Mouse (Mus musculus) liver, embryonic 14.5 days (tissue): ENCODE measurements around the gene Atp6v1c2. TPM values are rescaled to one million over a fixed set of nuclear protein-coding genes. Genes with fewer than 3 reads are reported as not detected.

Source experiments
- ATAC-seq: fragments of 200-750 bp; cut with Nextera tagmentation; 2 replicates; pipeline ENCODE4 v1.8.0; 2017; ENCODE audit warnings: moderate number of reproducible peaks, mild to moderate bottlenecking, moderate library complexity; ENCODE audit not compliant: insufficient read depth
- DNase-seq, 3 experiments: peaks; one replicate each; pipeline ENCODE4 v3.0.0-alpha.2; 2012 to 2013; ENCODE audit warnings: low read depth in 3 of 3, low spot score in 3 of 3
- H3K27ac ChIP-seq: fragments of 300-500 bp; sonication (generic); 2 replicates; pipeline ENCODE4 v1.5.1; 2014; ENCODE audit warnings: moderate library complexity, mild to moderate bottlenecking, control low read depth, inconsistent platforms
- H3K27me3 ChIP-seq: fragments of 300-500 bp; sonication (generic); 2 replicates; pipeline ENCODE4 v1.6.1; 2014; ENCODE audit warnings: mild to moderate bottlenecking, low read length, moderate library complexity; ENCODE audit not compliant: control insufficient read depth, insufficient read depth
- H3K36me3 ChIP-seq: fragments of 300-500 bp; sonication (generic); replicated peaks from 2 replicates; pipeline ENCODE4 v1.6.1; 2014; ENCODE audit warnings: low read depth; ENCODE audit not compliant: control insufficient read depth, insufficient read depth
- H3K4me1 ChIP-seq, 2 experiments: fragments of 200-500 bp in 1 of 2; fragments of 300-500 bp in 1 of 2; sonication (generic) in 1 of 2; replicated peaks; 2 replicates each; pipeline ENCODE4 v1.6.1; 2012 to 2014; ENCODE audit warnings: antibody characterized with exemption in 1 of 2, inconsistent platforms in 1 of 2, low read length in 1 of 2; ENCODE audit not compliant: control insufficient read depth in 2 of 2, insufficient read depth in 2 of 2
- H3K4me2 ChIP-seq: fragments of 300-500 bp; sonication (generic); 2 replicates; pipeline ENCODE4 v1.6.1; 2014; ENCODE audit warnings: low read depth, mild to moderate bottlenecking, control low read depth, moderate library complexity
- H3K4me3 ChIP-seq, 2 experiments: fragments of 200-500 bp in 1 of 2; fragments of 300-500 bp in 1 of 2; sonication (generic) in 1 of 2; 2 replicates each; pipeline ENCODE4 v1.5.1; 2012 to 2014; ENCODE audit warnings: low read depth in 2 of 2, low read length in 2 of 2, mild to moderate bottlenecking in 2 of 2, control low read depth in 1 of 2, inconsistent platforms in 1 of 2, moderate library complexity in 1 of 2; ENCODE audit not compliant: insufficient read depth in 1 of 2
- H3K9ac ChIP-seq: fragments of 300-500 bp; sonication (generic); replicated peaks from 2 replicates; pipeline ENCODE4 v1.6.1; 2014; ENCODE audit warnings: mild to moderate bottlenecking, control low read depth, moderate library complexity
- H3K9me3 ChIP-seq: fragments of 300-500 bp; sonication (generic); 2 replicates; pipeline ENCODE4 v1.6.1; 2016; ENCODE audit warnings: low read length, mixed read lengths; ENCODE audit not compliant: control insufficient read depth
- CTCF ChIP-seq: IDR thresholded peaks from 2 replicates; pipeline ENCODE4 v1.5.1; 2016; ENCODE audit warnings: antibody characterized with exemption, low read depth, control low read depth
- EP300 ChIP-seq: IDR thresholded peaks from 2 replicates; pipeline ENCODE4 v1.6.1; 2016; ENCODE audit warnings: antibody characterized with exemption, low read depth
- WGBS: fragments of 180-500 bp; shearing (Covaris S2); extraction: QIAGEN DNeasy Blood & Tissue Kit; methylation state at CpG from one replicate; pipeline ENCODE4 v1.1.7; 2014; ENCODE audit not compliant: insufficient replicate concordance; 5-methylcytosine and 5-hydroxymethylcytosine counted together
- polyA plus RNA-seq, 2 experiments: library from polyadenylated mRNA; depleted of rRNA in 1 of 2; stranded (reverse) in 1 of 2; unstranded in 1 of 2; fragments of >200 nt; fragmentation: Nextera tagmentation in 1 of 2; extraction: Ambion mirVana in 1 of 2; gene quantifications; 2 replicates each; pipeline versions ENCODE4 v1.2.1 to v1.2.3; 2012 to 2014

Atp6v1c2 gene
- polyA plus RNA-seq (2012; rRNA removed) (0.02 TPM in 1 of 2 replicates, not detected in the other), polyA plus RNA-seq (2014; fragmentation: Nextera tagmentation; extraction: Ambion mirVana) (not detected in 2 replicates)

GRCm38 (mm10) chr12:17329259-17329658 is at the start of gene Atp6v1c2:
TSS of gene Atp6v1c2 (minus strand) at chr12:17329359.
- H3K9ac ChIP-seq: no peak within 1 kb of the TSS
- ATAC-seq: no peak
- H3K4me2 ChIP-seq: no peak within 1 kb of the TSS
- H3K36me3 ChIP-seq: no peaks in the 10 kb centered on the region
- 46% methylated on average over 3 of the region's 3 CpGs for WGBS
- no peak within 1 kb of the TSS for H3K4me3 ChIP-seq
- H3K27me3 ChIP-seq: peaks cover 19% of the 10 kb centered on the region
- TF ChIP-seq CTCF (no peak), EP300 (no peak)
- DNase-seq: no peak
- no peaks in the 10 kb centered on the region for H3K4me1 ChIP-seq
- H3K9me3 ChIP-seq: no peaks in the 10 kb centered on the region
- no peak within 1 kb of the TSS for H3K27ac ChIP-seq

DNA sequence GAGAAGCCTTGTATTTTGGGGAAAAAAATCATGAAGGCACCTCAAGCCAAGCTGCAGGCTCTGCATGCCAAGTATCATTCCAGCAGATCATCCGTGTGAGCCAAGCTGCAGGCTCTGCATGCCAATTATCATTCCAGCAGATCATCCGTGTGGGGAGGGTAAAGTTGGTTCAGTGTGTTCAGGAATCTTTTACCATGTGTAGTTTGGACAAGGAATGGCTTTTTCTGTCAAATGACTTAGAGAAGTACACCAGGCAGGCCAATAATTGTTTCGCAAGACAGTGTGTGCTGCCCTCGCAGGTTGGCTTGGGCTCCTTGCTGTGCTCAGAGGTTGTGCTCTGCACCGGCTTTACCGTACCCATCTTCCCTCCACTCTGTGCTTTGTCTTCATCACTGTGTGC is 47.4 kb upstream of the Atp6v1c2 start:
- Histone ChIP-seq H3K4me3 (no peak overlapping the region), H3K9me3 (no peaks in the 10 kb centered on the region), H3K9ac (no peak overlapping the region), H3K4me2 (no peak overlapping the region), H3K36me3 (peaks cover 24% of the 10 kb centered on the region), H3K27me3 (no peaks in the 10 kb centered on the region), H3K27ac (no peak overlapping the region), H3K4me1 (no peaks in the 10 kb centered on the region)
- 74% methylated on average over 6 of the region's 6 CpGs for whole genome bisulfite sequencing
- TF ChIP-seq EP300: no peak
- TF ChIP-seq CTCF: no peak
- DNase-seq: no peak
- ATAC-seq: no peak

- Histone ChIP-seq H3K9ac (no peak overlapping the region), H3K27ac (no peak overlapping the region), H3K9me3 (no peaks in the 10 kb centered on the region), H3K27me3 (no peaks in the 10 kb centered on the region), H3K36me3 (peaks cover 21% of the 10 kb centered on the region), H3K4me3 (no peak overlapping the region), H3K4me2 (no peak overlapping the region), H3K4me1 (no peaks in the 10 kb centered on the region)
- WGBS: 68% methylated on average over 4 of the region's 4 CpGs
- TF ChIP-seq CTCF (no peak), EP300 (no peak)
- ATAC-seq: no peak
- no peak for DNase-seq
These were observed 46.1 kb upstream of the Atp6v1c2 start for GRCm38 (mm10) chr12:17375243-17375642.

GRCm38 (mm10) chr12:17373470-17373975 is 44.4 kb upstream of the Atp6v1c2 start:
- 87% methylated on average over 5 of the region's 5 CpGs for WGBS
- H3K4me1 ChIP-seq: no peaks in the 10 kb centered on the region
- no peak for DNase-seq
- H3K27me3 ChIP-seq: no peaks in the 10 kb centered on the region
- no peaks in the 10 kb centered on the region for H3K9me3 ChIP-seq
- TF ChIP-seq EP300 (no peak), CTCF (no peak)
- no peak overlapping the region for H3K4me2 ChIP-seq
- no peak overlapping the region for H3K27ac ChIP-seq
- H3K4me3 ChIP-seq: no peak overlapping the region
- H3K36me3 ChIP-seq: peaks cover 28% of the 10 kb centered on the region
- ATAC-seq: no peak
- H3K9ac ChIP-seq: no peak overlapping the region

DNA sequence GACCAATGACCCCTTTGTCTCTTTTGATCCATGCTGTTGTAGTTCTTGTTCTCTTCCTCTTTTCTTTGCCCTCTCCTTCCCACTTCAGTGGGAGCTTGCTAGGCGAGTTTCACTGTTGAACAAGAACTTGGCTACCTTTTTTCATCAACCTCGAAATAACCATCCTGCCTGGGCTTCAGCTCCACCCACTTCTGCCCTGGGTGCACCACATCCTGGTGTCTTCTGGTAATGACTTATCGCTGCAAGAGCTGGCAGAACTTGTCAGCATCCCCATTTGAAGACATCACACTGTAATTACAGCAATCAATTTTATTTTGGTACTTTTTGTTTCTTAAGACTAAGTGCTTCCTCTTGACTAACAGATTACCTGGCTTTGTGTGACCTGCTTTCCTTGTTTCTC is 43.5 kb upstream of the Atp6v1c2 start:
- no peak for DNase-seq
- 62% methylated on average over 3 of the region's 3 CpGs for WGBS
- TF ChIP-seq CTCF (no peak), EP300 (no peak)
- Histone ChIP-seq H3K36me3 (peaks cover 26% of the 10 kb centered on the region), H3K27me3 (no peaks in the 10 kb centered on the region), H3K27ac (no peak overlapping the region), H3K9ac (no peak overlapping the region), H3K9me3 (no peaks in the 10 kb centered on the region), H3K4me1 (no peaks in the 10 kb centered on the region), H3K4me3 (no peak overlapping the region), H3K4me2 (no peak overlapping the region)
- ATAC-seq: no peak
